Mouse (Mus musculus): ENCODE measurements around the gene Phactr1.

DNA sequence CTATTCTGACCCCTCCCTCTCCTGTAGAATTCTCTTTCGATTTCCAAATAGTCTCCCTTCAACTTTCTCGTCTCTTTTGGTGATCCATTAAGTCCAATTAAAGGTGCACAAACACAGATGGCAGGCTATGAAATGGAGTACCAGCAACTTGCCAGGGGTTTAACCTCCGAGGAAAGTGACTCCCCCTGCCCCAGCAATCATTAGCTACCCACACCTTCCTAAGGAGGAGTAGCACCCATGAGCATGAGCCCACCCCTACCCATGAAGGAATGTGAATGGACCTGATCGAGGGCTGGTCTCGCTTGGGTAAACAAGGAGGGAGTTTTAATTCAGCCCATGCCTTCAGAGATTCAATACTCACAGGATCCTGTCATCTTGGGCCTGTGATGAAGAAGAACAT, 268.9 kb downstream of the Phactr1 start:
- TF ChIP-seq CTCF (IDR thresholded peaks at IDR 0.05; ENCODE audit: borderline replicate concordance, insufficient read depth, low read depth, low read length) (no peak), POLR2A (IDR thresholded peaks at IDR 0.05; ENCODE audit: borderline replicate concordance, insufficient read depth, low read length) (no peak)

All from cerebellum, adult 2 months (tissue).